Mouse (Mus musculus) midbrain, postnatal 0 days (tissue): ENCODE results near the gene Actbl2. TPM values are rescaled to one million over a fixed set of nuclear protein-coding genes. Genes with fewer than 3 reads are reported as not detected.

Source experiments
- ATAC-seq: fragments of 200-750 bp; cut with Nextera tagmentation; 2 replicates; pipeline ENCODE4 v1.8.0; 2017; ENCODE audit warnings: moderate number of reproducible peaks, mild to moderate bottlenecking, moderate TSS enrichment, moderate library complexity; ENCODE audit not compliant: low FRiP score
- DNase-seq: peaks from one replicate; pipeline ENCODE4 v3.0.0-alpha.2; 2015; ENCODE audit warnings: low spot score
- H3K27ac ChIP-seq: fragments of 300-500 bp; sonication (generic); 2 replicates; pipeline ENCODE4 v1.5.1; 2014; ENCODE audit warnings: low read depth, mild to moderate bottlenecking, low read length, mixed read lengths
- H3K27me3 ChIP-seq: fragments of 300-500 bp; sonication (generic); 2 replicates; pipeline ENCODE4 v1.6.1; 2014; ENCODE audit warnings: low read length, control low read depth, mixed read lengths; ENCODE audit not compliant: insufficient read depth
- H3K36me3 ChIP-seq: fragments of 300-500 bp; sonication (generic); 2 replicates; pipeline ENCODE4 v1.6.1; 2014; ENCODE audit warnings: low read length, control low read depth, mixed read lengths; ENCODE audit not compliant: insufficient read depth
- H3K4me1 ChIP-seq: fragments of 300-500 bp; sonication (generic); 2 replicates; pipeline ENCODE4 v1.6.1; 2014; ENCODE audit warnings: mild to moderate bottlenecking, control low read depth, antibody characterized with exemption, low read length, mixed read lengths; ENCODE audit not compliant: insufficient read depth
- H3K4me2 ChIP-seq: fragments of 300-500 bp; sonication (generic); 2 replicates; pipeline ENCODE4 v1.6.1; 2014; ENCODE audit warnings: low read depth, mild to moderate bottlenecking, low read length, mixed read lengths; ENCODE audit not compliant: poor library complexity, severe bottlenecking
- H3K4me3 ChIP-seq: fragments of 300-500 bp; sonication (generic); 2 replicates; pipeline ENCODE4 v1.5.1; 2014; ENCODE audit warnings: low read depth, mild to moderate bottlenecking, low read length, moderate library complexity
- H3K9ac ChIP-seq: fragments of 300-500 bp; sonication (generic); replicated peaks from 2 replicates; pipeline ENCODE4 v1.6.1; 2014; ENCODE audit warnings: mild to moderate bottlenecking, low read length, moderate library complexity, mixed read lengths; ENCODE audit not compliant: poor library complexity, severe bottlenecking
- H3K9me3 ChIP-seq: fragments of 300-500 bp; sonication (generic); 2 replicates; pipeline ENCODE4 v1.6.1; 2016; ENCODE audit warnings: low read length, control low read depth
- CTCF ChIP-seq: IDR thresholded peaks from 2 replicates; pipeline ENCODE4 v1.5.1; 2016; ENCODE audit warnings: antibody characterized with exemption, mild to moderate bottlenecking
- WGBS: fragments of 180-500 bp; shearing (Covaris S2); extraction: QIAGEN DNeasy Blood & Tissue Kit; methylation state at CpG from one replicate; pipeline ENCODE4 v1.1.7; 2014; 5-methylcytosine and 5-hydroxymethylcytosine counted together
- polyA plus RNA-seq: library from polyadenylated mRNA; unstranded; fragments of >200 nt; fragmentation: Nextera tagmentation; extraction: Ambion mirVana; gene quantifications from 2 replicates; pipeline ENCODE4 v1.2.1, GENCODE M21; 2015
- total RNA-seq: library from RNA; depleted of rRNA; stranded (reverse); fragments of >200 nt; gene quantifications from 2 replicates; pipeline ENCODE4 v1.2.3, GENCODE M21; 2014

Gene Actbl2
- total and polyA plus RNA-seq, 2 experiments from 2014 or later, result not detected

DNA sequence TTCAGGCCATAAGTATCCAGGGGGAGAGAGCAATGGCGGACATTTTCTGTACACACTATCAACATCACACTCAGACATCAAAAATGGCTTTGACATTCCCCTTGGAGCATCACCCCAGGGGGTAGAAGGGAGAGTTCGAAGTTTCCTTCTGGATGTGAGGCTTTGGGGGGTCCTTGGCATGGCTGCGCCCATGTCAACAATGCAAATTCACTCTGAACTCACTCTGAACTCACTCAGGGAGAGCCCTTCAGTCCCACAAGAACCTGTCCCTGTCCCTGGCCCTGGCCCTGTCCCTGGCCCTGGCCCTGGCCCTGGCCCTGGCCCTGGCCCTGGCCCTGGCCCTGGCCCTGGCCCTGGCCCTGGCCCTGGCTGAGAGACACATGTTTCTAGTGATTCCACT, 8.9 kb downstream of the Actbl2 start:
- no peak for TF ChIP-seq CTCF
- Histone ChIP-seq H3K4me2 (no peak overlapping the region), H3K4me1 (no peaks in the 10 kb centered on the region), H3K9me3 (no peaks in the 10 kb centered on the region), H3K27ac (no peak overlapping the region), H3K27me3 (no peaks in the 10 kb centered on the region), H3K4me3 (no peak overlapping the region), H3K9ac (no peak overlapping the region), H3K36me3 (no peaks in the 10 kb centered on the region)
- DNase-seq (no peak), ATAC-seq (no peak)
- WGBS, result 73% methylated on average over 3 of the region's 3 CpGs

DNA sequence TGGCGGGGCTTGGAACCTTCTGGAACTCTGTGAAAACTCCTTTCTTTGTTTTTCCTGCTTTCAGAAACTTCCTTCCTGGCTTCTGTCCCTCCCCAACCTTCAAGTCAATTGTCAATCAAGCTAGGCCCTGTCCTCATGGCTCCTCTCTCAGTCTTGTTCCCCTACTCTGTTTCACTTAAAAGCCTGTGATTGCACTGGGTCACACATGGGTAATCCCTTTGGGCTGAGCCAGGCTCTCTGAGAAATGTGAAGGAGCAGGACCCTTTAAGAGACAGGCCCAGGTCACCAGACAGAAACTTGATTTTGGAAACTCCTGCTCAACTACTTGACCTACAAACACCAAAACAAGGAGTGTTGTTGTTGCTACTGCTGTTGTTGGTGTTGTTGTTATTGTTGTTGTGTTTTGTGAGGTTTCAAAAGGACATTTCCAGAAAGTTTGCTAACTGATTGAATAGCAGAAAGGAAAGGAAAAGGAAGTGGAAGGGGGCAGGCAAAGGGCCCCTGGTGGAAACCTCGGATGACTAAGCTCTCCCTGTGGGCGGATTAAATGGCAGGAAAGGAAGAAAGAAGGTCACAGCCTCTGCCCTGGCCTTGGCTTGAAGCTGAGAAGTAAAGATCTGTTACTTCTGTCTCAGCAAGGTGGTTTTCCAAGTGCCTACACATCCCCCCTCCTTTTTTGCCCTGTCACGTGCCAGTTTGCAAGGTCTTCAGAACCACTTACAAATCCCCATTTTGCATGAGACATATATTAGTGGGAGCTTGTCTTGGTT, 10.6 kb downstream of the Actbl2 start:
- no peak for TF ChIP-seq CTCF
- ATAC-seq, result no peak
- Histone ChIP-seq H3K27me3 (no peaks in the 10 kb centered on the region), H3K27ac (no peak overlapping the region), H3K4me2 (no peak overlapping the region), H3K4me1 (no peaks in the 10 kb centered on the region), H3K4me3 (no peak overlapping the region), H3K9me3 (no peaks in the 10 kb centered on the region), H3K9ac (no peak overlapping the region), H3K36me3 (no peaks in the 10 kb centered on the region)
- WGBS, result 60% methylated on average over 4 of the region's 4 CpGs
- DNase-seq, result no peak

DNA sequence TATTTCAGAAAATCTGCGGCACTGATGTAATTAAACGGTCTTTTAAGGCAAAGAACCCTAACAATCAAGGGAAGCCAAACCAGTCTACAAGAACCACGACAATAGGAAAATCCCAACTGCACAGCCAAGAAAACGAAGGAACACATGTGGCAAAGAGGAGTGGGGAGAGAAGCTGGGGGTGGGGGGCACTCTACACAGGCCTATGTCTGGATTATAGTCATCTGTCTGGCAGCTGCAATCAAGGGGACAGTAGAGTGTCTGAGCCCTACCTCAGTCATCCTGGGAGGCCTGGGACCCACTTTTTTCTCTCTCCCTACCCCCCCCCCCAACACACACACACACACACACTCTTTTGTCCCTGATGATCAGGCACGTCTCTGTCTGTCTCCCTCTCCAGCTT, 12.0 kb downstream of the Actbl2 start:
- no peaks in the 10 kb centered on the region for H3K36me3 ChIP-seq
- no peaks in the 10 kb centered on the region for H3K4me1 ChIP-seq
- no peaks in the 10 kb centered on the region for H3K27me3 ChIP-seq
- no peak overlapping the region for H3K4me2 ChIP-seq
- no peaks in the 10 kb centered on the region for H3K9me3 ChIP-seq
- 52% methylated on average over 5 of the region's 5 CpGs for WGBS
- no peak overlapping the region for H3K27ac ChIP-seq
- no peak overlapping the region for H3K9ac ChIP-seq
- no peak for TF ChIP-seq CTCF
- no peak for DNase-seq
- no peak overlapping the region for H3K4me3 ChIP-seq
- no peak for ATAC-seq

DNA sequence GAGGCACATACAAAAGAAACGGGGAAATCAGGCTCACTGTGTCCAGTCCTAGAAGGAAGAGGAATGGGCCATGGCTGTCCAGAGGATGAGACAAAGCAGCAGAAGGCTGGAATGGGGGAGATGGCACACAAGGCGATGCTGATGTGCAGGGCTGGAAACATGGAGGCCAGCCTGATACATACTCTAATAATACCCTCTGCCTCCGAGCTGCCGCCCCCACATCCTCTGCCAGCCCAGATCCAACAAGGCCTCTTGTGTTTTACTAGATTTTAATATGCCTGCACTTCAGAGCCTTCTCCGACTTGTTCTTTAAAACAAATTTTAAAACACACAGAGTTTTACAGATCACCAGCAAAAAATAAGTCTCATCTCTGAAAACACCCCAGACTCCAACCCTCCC, 14.2 kb downstream of the Actbl2 start:
- H3K9me3 ChIP-seq, result no peaks in the 10 kb centered on the region
- TF ChIP-seq CTCF, result no peak
- no peaks in the 10 kb centered on the region for H3K27me3 ChIP-seq
- WGBS, result 92% methylated on average over 5 of the region's 5 CpGs
- ATAC-seq (no peak), DNase-seq (no peak)
- H3K4me1 ChIP-seq, result no peaks in the 10 kb centered on the region
- no peak overlapping the region for H3K9ac ChIP-seq
- no peak overlapping the region for H3K4me2 ChIP-seq
- H3K4me3 ChIP-seq, result no peak overlapping the region
- H3K36me3 ChIP-seq, result no peaks in the 10 kb centered on the region
- H3K27ac ChIP-seq, result no peak overlapping the region

DNA sequence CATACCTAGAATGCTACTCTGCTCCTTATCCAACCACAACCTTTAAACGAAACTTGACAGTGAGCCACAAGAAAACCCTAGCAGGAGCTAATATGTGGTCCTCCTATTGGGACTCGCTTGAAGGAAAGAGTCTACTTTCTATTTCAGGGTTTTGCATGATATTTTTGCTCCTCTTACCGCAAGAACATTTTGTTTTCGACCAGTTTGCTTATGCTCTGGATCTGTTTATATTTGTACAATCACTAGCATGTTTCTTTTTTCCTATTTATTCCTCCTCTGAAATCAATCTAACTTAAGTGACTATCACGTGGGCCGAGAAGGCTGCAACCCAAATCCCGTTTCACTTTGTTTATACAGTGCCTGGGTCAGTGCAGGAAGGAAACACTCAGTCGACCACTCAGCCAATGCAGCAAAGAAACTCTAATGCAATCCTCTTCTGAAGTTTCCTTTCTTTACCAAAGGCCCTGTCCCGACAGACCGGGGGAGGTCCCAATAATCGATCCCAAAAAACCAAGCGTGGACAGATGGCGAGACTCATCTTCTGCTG, 15.0 kb downstream of the Actbl2 start:
- WGBS, result 87% methylated on average over 13 of the region's 13 CpGs
- Histone ChIP-seq H3K9ac (no peak overlapping the region), H3K4me3 (no peak overlapping the region), H3K36me3 (no peaks in the 10 kb centered on the region), H3K27me3 (no peaks in the 10 kb centered on the region), H3K4me2 (no peak overlapping the region), H3K27ac (no peak overlapping the region), H3K9me3 (no peaks in the 10 kb centered on the region), H3K4me1 (no peaks in the 10 kb centered on the region)
- ATAC-seq (no peak), DNase-seq (no peak)
- TF ChIP-seq CTCF, result no peak

DNA sequence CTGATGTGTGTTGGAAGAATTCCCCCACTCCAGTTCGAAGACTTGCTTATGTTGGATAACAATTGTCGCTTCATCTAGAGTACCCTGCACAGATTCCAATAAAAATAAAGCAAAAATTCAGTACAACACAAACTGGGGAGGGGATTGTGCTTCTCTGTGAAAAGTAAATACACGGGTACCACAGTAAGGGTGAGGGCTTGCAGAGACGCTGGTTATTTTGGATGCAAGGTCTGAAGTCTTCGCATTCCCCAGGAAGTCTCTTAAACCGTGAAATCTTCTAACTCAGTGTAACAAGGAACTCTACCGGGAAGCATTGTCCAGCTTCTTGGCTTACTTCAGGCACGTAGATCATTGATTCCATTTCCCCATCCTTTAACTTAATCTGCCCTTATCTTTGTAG, 17.1 kb downstream of the Actbl2 start:
- Histone ChIP-seq H3K36me3 (no peaks in the 10 kb centered on the region), H3K27me3 (no peaks in the 10 kb centered on the region), H3K9me3 (no peaks in the 10 kb centered on the region), H3K4me3 (no peak overlapping the region), H3K9ac (no peak overlapping the region), H3K4me2 (no peak overlapping the region), H3K4me1 (no peaks in the 10 kb centered on the region), H3K27ac (no peak overlapping the region)
- no peak for ATAC-seq
- no peak for DNase-seq
- TF ChIP-seq CTCF, result no peak
- 52% methylated on average over 8 of the region's 8 CpGs for WGBS
